Mouse (Mus musculus): ENCODE measurements at regions not wholly inside any gene's neighbourhood (a gene's known extent, or its start where the extent isn't known, plus 50 kb on each side); places are given as distances from the start of the nearest gene placed in this dataset.

- Histone ChIP-seq H3K4me1 (replicated peaks; ENCODE audit: control insufficient read depth, insufficient read depth, low read length) (no peaks in the 10 kb centered on the region), H3K4me2 (ENCODE audit: low read depth, low read length) (no peak overlapping the region), H3K4me3 (ENCODE audit: low read length) (no peak overlapping the region), H3K9me3 (ENCODE audit: control insufficient read depth, low read length) (no peaks in the 10 kb centered on the region), H3K27ac (ENCODE audit: low read length) (no peak overlapping the region), H3K36me3 (ENCODE audit: control insufficient read depth, insufficient read depth, low read length) (no peaks in the 10 kb centered on the region), H3K27me3 (ENCODE audit: control insufficient read depth, insufficient read depth, low read depth, low read length) (no peaks in the 10 kb centered on the region; the same call in 1 of the 2 replicates), H3K9ac (ENCODE audit: low read length) (no peak overlapping the region)
- WGBS = 85% methylated on average over 10 of the region's 10 CpGs
- ATAC-seq (ENCODE audit: low read depth) = no peak
These were observed 118.8 kb downstream of the Chic2 start for GRCm38 (mm10) chr5:74925769-74926168.

DNA sequence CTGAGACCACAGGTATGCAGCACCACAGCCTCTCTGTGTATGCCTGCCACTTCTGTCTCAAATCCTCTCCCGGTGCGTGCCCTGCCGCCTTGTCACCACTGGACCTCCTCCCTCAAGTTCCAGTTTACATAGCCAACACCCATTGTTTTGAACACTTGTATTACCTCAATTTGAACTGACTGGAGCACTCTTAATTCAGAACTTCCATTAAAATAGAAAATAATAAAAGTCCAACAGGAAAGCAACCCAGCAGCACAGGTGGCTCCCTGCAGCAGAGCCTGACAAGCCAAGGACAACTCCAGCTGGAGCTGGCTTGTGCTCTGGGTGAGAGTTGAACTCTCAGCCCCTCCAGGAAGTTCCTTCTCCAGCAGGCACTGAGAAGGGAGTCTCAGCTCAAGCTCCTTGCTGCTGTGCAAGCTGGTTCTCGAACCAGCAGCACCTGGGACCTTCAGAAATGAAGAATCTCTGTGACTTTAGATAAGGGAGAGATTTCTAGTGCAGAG, 120.5 kb downstream of the Chic2 start:
- H3K36me3 ChIP-seq (ENCODE audit: control insufficient read depth, insufficient read depth, low read length) = no peaks in the 10 kb centered on the region
- no peak overlapping the region for H3K4me3 ChIP-seq (ENCODE audit: low read length)
- H3K27ac ChIP-seq (ENCODE audit: low read length) = no peak overlapping the region
- no peak overlapping the region for H3K4me2 ChIP-seq (ENCODE audit: low read depth, low read length)
- 60% methylated on average over 4 of the region's 4 CpGs for WGBS
- H3K4me1 ChIP-seq (replicated peaks; ENCODE audit: control insufficient read depth, insufficient read depth, low read length) = peaks cover 2% of the 10 kb centered on the region; the same call in 1 of the 2 replicates
- no peak overlapping the region for H3K9ac ChIP-seq (ENCODE audit: low read length)
- H3K27me3 ChIP-seq (ENCODE audit: control insufficient read depth, insufficient read depth, low read depth, low read length) = no peaks in the 10 kb centered on the region; the same call in 1 of the 2 replicates
- no peaks in the 10 kb centered on the region for H3K9me3 ChIP-seq (ENCODE audit: control insufficient read depth, low read length)
- ATAC-seq (ENCODE audit: low read depth) = no peak

DNA sequence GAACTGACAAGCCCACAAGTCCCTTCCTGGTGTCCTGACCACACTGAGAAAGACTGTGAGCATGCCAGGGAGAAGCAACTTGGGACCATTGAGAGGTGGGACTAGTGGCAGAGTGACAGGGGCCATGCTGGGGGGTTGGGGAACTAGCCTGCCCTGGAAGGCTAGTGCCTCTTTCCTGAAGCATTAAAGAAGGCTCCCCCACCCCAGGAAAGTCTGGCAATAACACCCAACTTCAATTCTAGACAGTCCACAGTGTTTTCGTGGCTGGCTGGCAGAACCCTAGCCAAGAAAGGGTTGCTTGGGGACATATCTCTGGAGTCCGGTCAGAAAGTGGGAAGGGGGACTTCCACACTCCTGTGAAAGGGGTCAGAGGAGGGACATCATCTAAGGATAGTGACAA, 121.2 kb downstream of the Chic2 start:
- H3K4me1 ChIP-seq (replicated peaks; ENCODE audit: control insufficient read depth, insufficient read depth, low read length) = peaks cover 2% of the 10 kb centered on the region; the same call in 1 of the 2 replicates
- no peaks in the 10 kb centered on the region; the same call in 1 of the 2 replicates for H3K27me3 ChIP-seq (ENCODE audit: control insufficient read depth, insufficient read depth, low read depth, low read length)
- no peaks in the 10 kb centered on the region for H3K9me3 ChIP-seq (ENCODE audit: control insufficient read depth, low read length)
- no peak overlapping the region for H3K9ac ChIP-seq (ENCODE audit: low read length)
- H3K36me3 ChIP-seq (ENCODE audit: control insufficient read depth, insufficient read depth, low read length) = no peaks in the 10 kb centered on the region
- no peak for ATAC-seq (ENCODE audit: low read depth)
- no peak overlapping the region for H3K27ac ChIP-seq (ENCODE audit: low read length)
- H3K4me3 ChIP-seq (ENCODE audit: low read length) = no peak overlapping the region
- H3K4me2 ChIP-seq (ENCODE audit: low read depth, low read length) = no peak overlapping the region
- 62% methylated on average over 2 of the region's 2 CpGs for WGBS

- no peak overlapping the region for H3K4me3 ChIP-seq (ENCODE audit: low read length)
- no peak overlapping the region for H3K9ac ChIP-seq (ENCODE audit: low read length)
- no peaks in the 10 kb centered on the region; the same call in 1 of the 2 replicates for H3K27me3 ChIP-seq (ENCODE audit: control insufficient read depth, insufficient read depth, low read depth, low read length)
- H3K4me1 ChIP-seq (replicated peaks; ENCODE audit: control insufficient read depth, insufficient read depth, low read length) = peaks cover 2% of the 10 kb centered on the region; the same call in 1 of the 2 replicates
- no peak for ATAC-seq (ENCODE audit: low read depth)
- 58% methylated on average over 6 of the region's 6 CpGs for WGBS
- H3K27ac ChIP-seq (ENCODE audit: low read length) = no peak overlapping the region
- no peaks in the 10 kb centered on the region for H3K9me3 ChIP-seq (ENCODE audit: control insufficient read depth, low read length)
- H3K36me3 ChIP-seq (ENCODE audit: control insufficient read depth, insufficient read depth, low read length) = no peaks in the 10 kb centered on the region
- no peak overlapping the region for H3K4me2 ChIP-seq (ENCODE audit: low read depth, low read length)
These were observed 121.7 kb downstream of the Chic2 start for GRCm38 (mm10) chr5:74922881-74923280.

DNA sequence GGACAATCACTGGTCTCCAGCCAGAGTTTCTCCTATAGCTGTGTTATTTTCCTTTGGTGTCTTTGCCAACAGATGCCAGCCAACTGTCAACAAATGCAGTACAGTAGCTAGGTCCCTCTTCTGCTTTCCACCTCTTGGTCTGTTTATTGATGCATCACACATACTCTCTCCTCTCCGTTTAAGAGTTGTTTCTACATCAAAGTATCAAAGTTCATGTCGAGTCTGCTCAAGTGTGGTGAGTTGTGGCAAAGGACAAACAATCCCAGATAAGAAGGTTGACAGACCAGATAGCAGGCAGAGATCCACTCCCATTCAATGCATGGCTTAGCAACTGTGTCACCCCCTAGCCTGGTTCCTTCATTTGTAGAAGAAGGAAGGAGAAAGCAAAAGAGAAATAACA, 123.6 kb downstream of the Chic2 start:
- H3K9me3 ChIP-seq (ENCODE audit: control insufficient read depth, low read length) = peaks cover 2% of the 10 kb centered on the region; the same call in 1 of the 2 replicates
- no peaks in the 10 kb centered on the region for H3K27me3 ChIP-seq (ENCODE audit: control insufficient read depth, insufficient read depth, low read depth, low read length)
- ATAC-seq (ENCODE audit: low read depth) = no peak
- H3K4me1 ChIP-seq (replicated peaks; ENCODE audit: control insufficient read depth, insufficient read depth, low read length) = peaks cover 2% of the 10 kb centered on the region; the same call in 1 of the 2 replicates
- H3K27ac ChIP-seq (ENCODE audit: low read length) = no peak overlapping the region
- H3K4me2 ChIP-seq (ENCODE audit: low read depth, low read length) = no peak overlapping the region
- H3K4me3 ChIP-seq (ENCODE audit: low read length) = no peak overlapping the region
- WGBS = 9% methylated on average over 2 of the region's 2 CpGs
- no peaks in the 10 kb centered on the region for H3K36me3 ChIP-seq (ENCODE audit: control insufficient read depth, insufficient read depth, low read length)
- no peak overlapping the region for H3K9ac ChIP-seq (ENCODE audit: low read length)

GRCm38 (mm10) chr5:74920490-74920889, 124.1 kb downstream of the Chic2 start:
- 27% methylated on average over 5 of the region's 5 CpGs for WGBS
- H3K27me3 ChIP-seq (ENCODE audit: control insufficient read depth, insufficient read depth, low read depth, low read length) = no peaks in the 10 kb centered on the region
- no peak overlapping the region for H3K4me3 ChIP-seq (ENCODE audit: low read length)
- H3K4me1 ChIP-seq (replicated peaks; ENCODE audit: control insufficient read depth, insufficient read depth, low read length) = peaks cover 2% of the 10 kb centered on the region; the same call in 1 of the 2 replicates
- no peaks in the 10 kb centered on the region for H3K36me3 ChIP-seq (ENCODE audit: control insufficient read depth, insufficient read depth, low read length)
- no peak overlapping the region for H3K9ac ChIP-seq (ENCODE audit: low read length)
- ATAC-seq (ENCODE audit: low read depth) = no peak
- H3K4me2 ChIP-seq (ENCODE audit: low read depth, low read length) = no peak overlapping the region
- no peak overlapping the region for H3K27ac ChIP-seq (ENCODE audit: low read length)
- peaks cover 2% of the 10 kb centered on the region; the same call in 1 of the 2 replicates for H3K9me3 ChIP-seq (ENCODE audit: control insufficient read depth, low read length)

DNA sequence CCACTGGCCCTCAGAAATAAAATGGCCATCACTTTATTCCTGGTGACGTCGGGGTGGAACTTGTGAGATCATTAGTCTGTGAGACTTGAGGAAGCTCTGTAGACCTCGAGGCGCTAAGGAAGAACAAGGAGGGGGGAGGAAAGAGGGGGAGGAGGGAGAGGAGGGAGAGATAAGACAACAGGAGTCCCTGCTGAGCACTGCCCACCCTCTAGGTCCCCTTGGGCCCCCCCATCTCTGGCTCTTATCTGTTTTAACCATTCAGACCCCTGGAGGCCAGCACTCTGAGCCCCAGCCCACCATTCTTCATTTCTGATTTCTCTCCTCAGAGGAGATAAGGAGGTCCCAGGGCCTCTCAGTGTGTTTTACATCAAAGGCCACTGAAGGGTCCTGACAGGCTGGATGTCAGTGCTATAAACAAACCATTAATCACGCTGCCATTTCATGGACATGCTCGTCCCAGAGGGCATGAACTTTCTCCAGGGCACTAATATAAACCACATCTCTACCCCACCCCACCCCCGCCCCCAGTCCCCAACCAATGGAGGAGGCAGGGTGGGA, 139.0 kb downstream of the Chic2 start:
- no peaks in the 10 kb centered on the region for H3K36me3 ChIP-seq (ENCODE audit: control insufficient read depth, insufficient read depth, low read length)
- H3K9ac ChIP-seq (ENCODE audit: low read length) = no peak overlapping the region
- peaks cover 3% of the 10 kb centered on the region for H3K9me3 ChIP-seq (ENCODE audit: control insufficient read depth, low read length)
- peaks cover 3% of the 10 kb centered on the region; the same call in 1 of the 2 replicates for H3K4me1 ChIP-seq (replicated peaks; ENCODE audit: control insufficient read depth, insufficient read depth, low read length)
- no peak overlapping the region for H3K4me3 ChIP-seq (ENCODE audit: low read length)
- peak; percentile 69 for ATAC-seq (ENCODE audit: low read depth)
- peak overlapping the region; percentile 74 for H3K27ac ChIP-seq (ENCODE audit: low read length)
- no peaks in the 10 kb centered on the region for H3K27me3 ChIP-seq (ENCODE audit: control insufficient read depth, insufficient read depth, low read depth, low read length)
- no peak overlapping the region for H3K4me2 ChIP-seq (ENCODE audit: low read depth, low read length)
- 7% methylated on average over 7 of the region's 7 CpGs for WGBS

DNA sequence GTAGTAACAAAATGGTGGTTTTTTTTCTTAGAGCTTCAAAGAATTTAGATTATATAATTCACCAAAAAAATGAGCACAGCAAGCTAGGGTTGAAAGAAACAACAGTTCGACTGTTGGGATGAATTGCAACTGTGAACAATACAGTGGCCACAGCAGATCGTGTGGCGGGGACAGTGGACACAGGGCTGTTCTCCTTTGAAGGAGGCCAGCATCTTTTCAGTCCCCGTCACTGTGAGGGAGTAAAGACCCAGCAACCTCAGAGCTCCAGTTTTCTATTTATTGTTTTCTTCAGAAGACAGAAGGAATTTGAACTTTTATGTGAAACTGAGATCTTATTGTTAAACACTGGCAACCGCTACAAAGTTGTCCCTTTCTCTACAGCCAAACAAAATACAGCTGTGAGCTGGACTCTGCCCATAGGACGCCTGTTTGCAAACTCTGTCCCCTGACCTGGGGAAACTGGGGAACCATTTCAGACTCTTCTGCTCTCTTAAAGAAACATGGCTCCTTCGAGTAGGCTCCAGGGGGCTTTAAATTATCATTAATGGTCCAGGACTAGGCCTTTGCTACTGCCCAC, 139.6 kb downstream of the Chic2 start:
- Histone ChIP-seq H3K4me3 (ENCODE audit: low read length) (no peak overlapping the region), H3K9me3 (ENCODE audit: control insufficient read depth, low read length) (peaks cover 3% of the 10 kb centered on the region), H3K36me3 (ENCODE audit: control insufficient read depth, insufficient read depth, low read length) (no peaks in the 10 kb centered on the region), H3K27ac (ENCODE audit: low read length) (peak overlapping the region; percentile 74), H3K4me2 (ENCODE audit: low read depth, low read length) (no peak overlapping the region), H3K9ac (ENCODE audit: low read length) (no peak overlapping the region), H3K27me3 (ENCODE audit: control insufficient read depth, insufficient read depth, low read depth, low read length) (no peaks in the 10 kb centered on the region), H3K4me1 (replicated peaks; ENCODE audit: control insufficient read depth, insufficient read depth, low read length) (peaks cover 3% of the 10 kb centered on the region; the same call in 1 of the 2 replicates)
- WGBS = 31% methylated on average over 7 of the region's 7 CpGs
- ATAC-seq (ENCODE audit: low read depth) = peak; percentile 73

DNA sequence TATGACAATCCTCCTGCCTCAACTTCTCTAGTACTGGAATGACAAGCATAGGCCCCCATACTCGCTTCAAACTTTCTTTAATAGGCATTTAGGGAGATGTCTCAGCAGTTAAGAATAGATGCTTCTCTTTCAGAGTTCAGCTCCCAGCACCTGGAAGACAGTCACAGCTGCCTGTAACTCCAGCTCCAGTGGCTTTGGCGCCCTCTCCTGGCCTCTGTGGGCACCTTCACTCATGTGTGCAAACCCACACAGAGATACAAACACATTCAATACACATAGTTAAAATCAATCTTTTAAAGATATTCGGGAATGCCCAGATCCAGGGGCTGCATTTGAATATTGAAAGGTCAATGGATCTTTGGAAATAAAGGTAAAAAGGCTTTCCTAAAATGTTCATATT, 140.2 kb downstream of the Chic2 start:
- no peak for ATAC-seq (ENCODE audit: low read depth)
- 75% methylated on average over 3 of the region's 3 CpGs for WGBS
- Histone ChIP-seq H3K4me3 (ENCODE audit: low read length) (no peak overlapping the region), H3K27me3 (ENCODE audit: control insufficient read depth, insufficient read depth, low read depth, low read length) (no peaks in the 10 kb centered on the region), H3K4me2 (ENCODE audit: low read depth, low read length) (no peak overlapping the region), H3K4me1 (replicated peaks; ENCODE audit: control insufficient read depth, insufficient read depth, low read length) (peaks cover 3% of the 10 kb centered on the region; the same call in 1 of the 2 replicates), H3K27ac (ENCODE audit: low read length) (no peak overlapping the region), H3K36me3 (ENCODE audit: control insufficient read depth, insufficient read depth, low read length) (no peaks in the 10 kb centered on the region), H3K9me3 (ENCODE audit: control insufficient read depth, low read length) (peaks cover 3% of the 10 kb centered on the region), H3K9ac (ENCODE audit: low read length) (no peak overlapping the region)
